Mouse (Mus musculus): ENCODE measurements at regions not wholly inside any gene's neighbourhood (a gene's known extent, or its start where the extent isn't known, plus 50 kb on each side); places are given as distances from the start of the nearest gene placed in this dataset.

DNA sequence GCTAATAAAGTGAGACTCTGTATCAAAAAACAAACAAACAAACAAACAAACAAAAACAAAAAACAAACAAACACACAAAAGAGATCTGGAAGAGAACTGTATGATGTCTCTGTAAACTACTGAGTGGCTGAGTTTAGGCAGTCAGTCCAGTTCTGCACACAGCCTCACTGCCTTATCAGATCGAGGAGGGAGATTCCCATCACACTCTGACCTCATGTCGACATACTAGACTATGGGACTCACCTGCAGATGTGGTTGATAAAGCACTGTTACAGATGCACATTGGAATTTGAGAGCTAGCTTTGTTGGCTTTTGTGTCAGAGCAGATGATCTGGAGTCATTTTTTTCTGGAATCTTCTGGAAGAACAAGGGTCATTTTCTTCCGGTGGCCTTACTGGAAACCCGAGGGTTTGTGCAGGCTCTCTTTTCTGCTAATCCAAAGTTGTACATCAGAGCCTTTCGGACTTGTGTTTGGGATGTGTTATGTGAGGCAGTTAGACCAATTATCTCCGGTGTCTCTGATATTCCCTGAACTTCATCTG is 135.6 kb upstream of the Nrip1 start:
- Histone ChIP-seq H3K4me3 (replicated peaks; ENCODE audit: low read length) (no peak overlapping the region), H3K36me3 (ENCODE audit: control insufficient read depth, insufficient read depth, low read length) (no peaks in the 10 kb centered on the region), H3K9me3 (replicated peaks; ENCODE audit: control insufficient read depth, low read length) (no peaks in the 10 kb centered on the region), H3K4me2 (ENCODE audit: low read depth, low read length) (no peak overlapping the region), H3K27me3 (ENCODE audit: control insufficient read depth, insufficient read depth, low read length) (no peaks in the 10 kb centered on the region), H3K9ac (ENCODE audit: low read length) (no peak overlapping the region), H3K4me1 (ENCODE audit: control insufficient read depth, insufficient read depth, low read length) (no peaks in the 10 kb centered on the region), H3K27ac (ENCODE audit: low read length) (no peak overlapping the region)
- no peak for ATAC-seq (ENCODE audit: insufficient read depth, low FRiP score)
- 79% methylated on average over 6 of the region's 6 CpGs for WGBS

GRCm38 (mm10) chr16:76507191-76507746 is 133.6 kb upstream of the Nrip1 start:
- Histone ChIP-seq H3K36me3 (ENCODE audit: control insufficient read depth, insufficient read depth, low read length) (no peaks in the 10 kb centered on the region), H3K4me3 (replicated peaks; ENCODE audit: low read length) (no peak overlapping the region), H3K27me3 (ENCODE audit: control insufficient read depth, insufficient read depth, low read length) (no peaks in the 10 kb centered on the region), H3K27ac (ENCODE audit: low read length) (no peak overlapping the region), H3K4me2 (ENCODE audit: low read depth, low read length) (no peak overlapping the region), H3K4me1 (ENCODE audit: control insufficient read depth, insufficient read depth, low read length) (no peaks in the 10 kb centered on the region), H3K9ac (ENCODE audit: low read length) (no peak overlapping the region), H3K9me3 (replicated peaks; ENCODE audit: control insufficient read depth, low read length) (no peaks in the 10 kb centered on the region)
- WGBS = 60% methylated on average over 5 of the region's 5 CpGs
- ATAC-seq (ENCODE audit: insufficient read depth, low FRiP score) = no peak

GRCm38 (mm10) chr16:76506240-76506639 is 132.6 kb upstream of the Nrip1 start:
- ATAC-seq (ENCODE audit: insufficient read depth, low FRiP score) = no peak
- H3K27ac ChIP-seq (ENCODE audit: low read length) = no peak overlapping the region
- no peaks in the 10 kb centered on the region for H3K36me3 ChIP-seq (ENCODE audit: control insufficient read depth, insufficient read depth, low read length)
- H3K4me2 ChIP-seq (ENCODE audit: low read depth, low read length) = no peak overlapping the region
- no peak overlapping the region for H3K9ac ChIP-seq (ENCODE audit: low read length)
- H3K27me3 ChIP-seq (ENCODE audit: control insufficient read depth, insufficient read depth, low read length) = no peaks in the 10 kb centered on the region
- H3K4me1 ChIP-seq (ENCODE audit: control insufficient read depth, insufficient read depth, low read length) = no peaks in the 10 kb centered on the region
- H3K9me3 ChIP-seq (replicated peaks; ENCODE audit: control insufficient read depth, low read length) = no peaks in the 10 kb centered on the region
- no peak overlapping the region for H3K4me3 ChIP-seq (replicated peaks; ENCODE audit: low read length)
- WGBS = 41% methylated on average over 4 of the region's 4 CpGs

- H3K9me3 ChIP-seq (replicated peaks; ENCODE audit: control insufficient read depth, low read length) = no peaks in the 10 kb centered on the region
- H3K9ac ChIP-seq (ENCODE audit: low read length) = no peak overlapping the region
- ATAC-seq (ENCODE audit: insufficient read depth, low FRiP score) = no peak
- H3K27me3 ChIP-seq (ENCODE audit: control insufficient read depth, insufficient read depth, low read length) = no peaks in the 10 kb centered on the region
- WGBS = 49% methylated on average over 8 of the region's 8 CpGs
- H3K27ac ChIP-seq (ENCODE audit: low read length) = no peak overlapping the region
- H3K4me2 ChIP-seq (ENCODE audit: low read depth, low read length) = no peak overlapping the region
- no peaks in the 10 kb centered on the region for H3K36me3 ChIP-seq (ENCODE audit: control insufficient read depth, insufficient read depth, low read length)
- H3K4me3 ChIP-seq (replicated peaks; ENCODE audit: low read length) = no peak overlapping the region
- H3K4me1 ChIP-seq (ENCODE audit: control insufficient read depth, insufficient read depth, low read length) = no peaks in the 10 kb centered on the region
Observed at GRCm38 (mm10) chr16:76499686-76500400, 126.2 kb upstream of the Nrip1 start.

GRCm38 (mm10) chr16:76498233-76498632 is 124.6 kb upstream of the Nrip1 start:
- no peaks in the 10 kb centered on the region for H3K9me3 ChIP-seq (replicated peaks; ENCODE audit: control insufficient read depth, low read length)
- no peaks in the 10 kb centered on the region for H3K36me3 ChIP-seq (ENCODE audit: control insufficient read depth, insufficient read depth, low read length)
- H3K4me3 ChIP-seq (replicated peaks; ENCODE audit: low read length) = no peak overlapping the region
- WGBS = 72% methylated on average over 2 of the region's 2 CpGs
- H3K4me2 ChIP-seq (ENCODE audit: low read depth, low read length) = no peak overlapping the region
- H3K27me3 ChIP-seq (ENCODE audit: control insufficient read depth, insufficient read depth, low read length) = no peaks in the 10 kb centered on the region
- H3K27ac ChIP-seq (ENCODE audit: low read length) = no peak overlapping the region
- H3K4me1 ChIP-seq (ENCODE audit: control insufficient read depth, insufficient read depth, low read length) = no peaks in the 10 kb centered on the region
- ATAC-seq (ENCODE audit: insufficient read depth, low FRiP score) = no peak
- no peak overlapping the region for H3K9ac ChIP-seq (ENCODE audit: low read length)

- Histone ChIP-seq H3K27ac (ENCODE audit: low read length) (no peak overlapping the region), H3K36me3 (ENCODE audit: control insufficient read depth, insufficient read depth, low read length) (no peaks in the 10 kb centered on the region), H3K4me2 (ENCODE audit: low read depth, low read length) (no peak overlapping the region), H3K9ac (ENCODE audit: low read length) (no peak overlapping the region), H3K4me1 (ENCODE audit: control insufficient read depth, insufficient read depth, low read length) (no peaks in the 10 kb centered on the region), H3K9me3 (replicated peaks; ENCODE audit: control insufficient read depth, low read length) (no peaks in the 10 kb centered on the region), H3K4me3 (replicated peaks; ENCODE audit: low read length) (no peak overlapping the region), H3K27me3 (ENCODE audit: control insufficient read depth, insufficient read depth, low read length) (no peaks in the 10 kb centered on the region)
- 85% methylated on average over 12 of the region's 12 CpGs for whole genome bisulfite sequencing
- no peak for ATAC-seq (ENCODE audit: insufficient read depth, low FRiP score)
Observed at GRCm38 (mm10) chr16:76497041-76497808, 123.6 kb upstream of the Nrip1 start.

GRCm38 (mm10) chr16:76483419-76483818 is 109.8 kb upstream of the Nrip1 start:
- H3K4me2 ChIP-seq (ENCODE audit: low read depth, low read length) = no peak overlapping the region
- no peaks in the 10 kb centered on the region for H3K9me3 ChIP-seq (replicated peaks; ENCODE audit: control insufficient read depth, low read length)
- H3K36me3 ChIP-seq (ENCODE audit: control insufficient read depth, insufficient read depth, low read length) = no peaks in the 10 kb centered on the region
- no peaks in the 10 kb centered on the region for H3K4me1 ChIP-seq (ENCODE audit: control insufficient read depth, insufficient read depth, low read length)
- no peak for ATAC-seq (ENCODE audit: insufficient read depth, low FRiP score)
- H3K9ac ChIP-seq (ENCODE audit: low read length) = no peak overlapping the region
- no peak overlapping the region for H3K27ac ChIP-seq (ENCODE audit: low read length)
- no peak overlapping the region for H3K4me3 ChIP-seq (replicated peaks; ENCODE audit: low read length)
- H3K27me3 ChIP-seq (ENCODE audit: control insufficient read depth, insufficient read depth, low read length) = no peaks in the 10 kb centered on the region
- 86% methylated on average over 5 of the region's 5 CpGs for WGBS

DNA sequence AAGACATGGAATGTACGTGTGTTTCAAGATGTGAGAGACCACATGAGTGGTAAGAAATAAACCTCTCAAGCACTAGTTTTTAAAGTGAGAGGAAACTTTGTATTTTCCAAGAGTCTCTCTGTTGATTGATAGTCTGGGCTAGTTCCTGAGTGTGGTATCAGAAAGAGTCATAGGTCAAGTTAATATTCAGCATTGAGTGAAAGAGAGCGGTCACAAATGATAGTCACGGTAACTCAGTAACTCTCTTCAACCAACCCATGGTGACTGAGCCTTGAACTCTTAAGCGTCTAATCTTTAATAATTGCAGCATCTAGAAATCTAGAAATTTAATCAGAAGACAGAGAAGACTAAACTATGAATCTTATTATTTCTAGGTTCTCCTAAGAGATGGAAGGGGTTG is 108.3 kb upstream of the Nrip1 start:
- no peaks in the 10 kb centered on the region for H3K4me1 ChIP-seq (ENCODE audit: control insufficient read depth, insufficient read depth, low read length)
- no peak overlapping the region for H3K4me2 ChIP-seq (ENCODE audit: low read depth, low read length)
- no peaks in the 10 kb centered on the region for H3K27me3 ChIP-seq (ENCODE audit: control insufficient read depth, insufficient read depth, low read length)
- WGBS = 70% methylated on average over 4 of the region's 4 CpGs
- H3K9ac ChIP-seq (ENCODE audit: low read length) = no peak overlapping the region
- H3K27ac ChIP-seq (ENCODE audit: low read length) = no peak overlapping the region
- no peak overlapping the region for H3K4me3 ChIP-seq (replicated peaks; ENCODE audit: low read length)
- H3K36me3 ChIP-seq (ENCODE audit: control insufficient read depth, insufficient read depth, low read length) = no peaks in the 10 kb centered on the region
- no peak for ATAC-seq (ENCODE audit: insufficient read depth, low FRiP score)
- no peaks in the 10 kb centered on the region for H3K9me3 ChIP-seq (replicated peaks; ENCODE audit: control insufficient read depth, low read length)

- Histone ChIP-seq H3K36me3 (ENCODE audit: control insufficient read depth, insufficient read depth, low read length) (no peaks in the 10 kb centered on the region), H3K4me1 (ENCODE audit: control insufficient read depth, insufficient read depth, low read length) (no peaks in the 10 kb centered on the region), H3K9ac (ENCODE audit: low read length) (no peak overlapping the region), H3K4me3 (replicated peaks; ENCODE audit: low read length) (no peak overlapping the region), H3K4me2 (ENCODE audit: low read depth, low read length) (no peak overlapping the region), H3K27me3 (ENCODE audit: control insufficient read depth, insufficient read depth, low read length) (no peaks in the 10 kb centered on the region), H3K9me3 (replicated peaks; ENCODE audit: control insufficient read depth, low read length) (no peaks in the 10 kb centered on the region), H3K27ac (ENCODE audit: low read length) (no peak overlapping the region)
- 59% methylated on average over 8 of the region's 8 CpGs for WGBS
- ATAC-seq (ENCODE audit: insufficient read depth, low FRiP score) = no peak
Observed at GRCm38 (mm10) chr16:76477474-76477873, 103.8 kb upstream of the Nrip1 start.
